Mouse (Mus musculus) layer of hippocampus, adult 8-10 months (tissue): ENCODE results near the gene Loxl4. TPM values are rescaled to one million over a fixed set of nuclear protein-coding genes. Genes with fewer than 3 reads are reported as not detected.

Source experiments
- DNase-seq, 2 experiments: peaks; one replicate each; pipeline ENCODE4 v3.0.0; 2022; ENCODE audit warnings: low spot score in 2 of 2
- total RNA-seq, 4 experiments: library from RNA; stranded (reverse); gene quantifications; 2 replicates each; pipeline ENCODE4 v1.2.4; 2022

The Loxl4 gene
- total RNA-seq, 4 experiments from 2014 or later, result 0.16 to 0.47 (median 0.30) TPM

DNA sequence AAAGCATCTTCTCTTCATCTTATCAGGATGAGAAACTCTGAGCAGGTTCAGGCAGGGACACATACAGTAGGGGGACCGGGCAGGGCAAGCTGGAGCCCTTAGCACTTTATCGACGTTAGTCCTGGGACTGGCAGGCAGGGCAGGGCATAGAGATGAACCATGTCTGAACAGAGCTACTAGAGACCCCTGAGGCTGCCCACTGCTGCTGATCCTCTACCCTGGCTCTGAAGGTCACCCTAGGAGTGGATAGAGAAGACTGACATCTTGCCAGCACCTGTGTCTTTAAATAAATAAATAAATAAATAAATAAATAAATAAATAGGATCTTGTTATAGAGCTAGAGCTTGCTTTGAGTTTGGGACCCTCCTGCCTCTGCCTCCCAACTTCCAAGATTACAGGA is 2.9 kb downstream of the Loxl4 start:
- no peak for DNase-seq

- no peak for DNase-seq
These were observed 4.5 kb downstream of the Loxl4 start for GRCm38 (mm10) chr19:42608082-42608481.

DNA sequence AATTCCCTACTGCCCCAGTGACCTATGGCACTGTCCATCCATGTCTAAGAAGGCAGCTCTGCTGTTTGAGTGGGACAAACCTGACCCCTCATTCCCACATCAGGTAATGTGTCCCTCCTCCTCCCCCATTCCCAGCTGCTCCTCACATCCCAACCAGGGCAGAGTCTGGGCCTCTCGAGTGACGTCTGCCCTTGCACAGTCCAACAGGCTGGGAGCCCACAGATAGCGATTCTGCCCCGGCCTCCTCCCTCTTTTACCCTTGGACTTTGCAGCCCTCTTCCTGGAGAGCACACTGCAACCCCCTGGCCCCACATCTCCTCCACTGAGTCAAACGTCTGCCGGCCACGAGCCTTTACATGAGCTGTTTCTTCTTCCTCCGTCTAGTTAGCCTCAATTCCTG is 10.0 kb downstream of the Loxl4 start:
- DNase-seq, result no peak

DNA sequence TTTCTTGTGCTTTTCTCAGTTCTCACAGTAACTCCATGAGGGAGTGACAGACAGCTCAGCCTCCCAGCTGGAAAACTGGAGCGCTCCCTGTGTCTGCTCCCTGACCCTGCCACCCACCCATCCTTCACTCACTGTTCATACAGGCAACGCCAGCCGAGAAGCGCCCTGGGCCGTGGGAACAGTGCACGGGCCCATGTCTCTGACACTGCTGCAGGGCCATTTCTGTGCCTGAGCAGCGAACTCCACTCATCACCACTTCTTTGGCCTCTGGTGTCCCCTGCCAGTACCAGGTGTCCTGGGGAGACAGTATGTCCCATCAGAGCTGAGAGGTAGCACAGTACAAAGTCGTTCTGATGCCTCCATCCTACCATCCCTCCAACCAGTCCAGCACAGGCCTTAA is 10.6 kb downstream of the Loxl4 start:
- DNase-seq, result no peak

GRCm38 (mm10) chr19:42601445-42601844 is 11.2 kb downstream of the Loxl4 start:
- no peak for DNase-seq

DNA sequence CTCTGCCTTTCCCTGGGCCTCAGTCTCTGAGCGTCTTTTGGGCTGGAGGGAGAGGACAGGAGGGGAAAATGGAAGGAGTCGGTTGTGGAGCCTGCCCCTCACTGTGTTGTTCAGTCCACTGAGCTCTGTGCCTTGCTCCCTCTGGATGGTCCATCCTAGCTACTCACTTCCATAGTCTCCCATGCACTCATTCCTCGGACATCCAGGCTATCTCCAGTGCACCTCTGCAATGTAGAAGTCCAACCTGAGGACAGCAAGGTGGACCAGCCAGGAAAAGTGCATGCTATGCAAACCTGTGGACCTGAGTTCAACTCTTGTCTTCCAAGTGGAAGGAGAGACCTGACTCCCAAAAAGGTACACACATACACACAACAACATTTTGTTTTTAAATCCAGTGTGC is 12.0 kb downstream of the Loxl4 start:
- no peak for DNase-seq

GRCm38 (mm10) chr19:42599891-42600290 is 12.7 kb downstream of the Loxl4 start:
- DNase-seq, result no peak

DNA sequence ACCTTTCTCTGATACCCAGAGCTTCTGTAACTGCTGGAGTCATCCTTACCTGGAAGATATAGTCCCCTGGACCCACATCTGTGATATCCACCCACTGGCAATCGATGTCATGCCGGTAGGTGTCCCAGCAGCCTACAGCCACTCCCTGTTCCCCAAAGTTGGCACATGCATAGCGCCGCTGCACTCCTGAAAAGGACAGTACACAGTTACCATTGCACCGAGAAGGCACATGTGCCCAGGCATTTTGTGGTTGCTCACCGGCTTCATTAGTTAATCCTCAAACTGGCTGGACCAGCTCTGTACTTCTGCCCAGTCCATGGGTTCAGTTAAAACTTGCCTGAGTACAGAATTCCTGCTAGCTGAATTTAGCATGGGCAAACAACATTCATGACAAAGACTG is 14.7 kb downstream of the Loxl4 start:
- no peak for DNase-seq

DNA sequence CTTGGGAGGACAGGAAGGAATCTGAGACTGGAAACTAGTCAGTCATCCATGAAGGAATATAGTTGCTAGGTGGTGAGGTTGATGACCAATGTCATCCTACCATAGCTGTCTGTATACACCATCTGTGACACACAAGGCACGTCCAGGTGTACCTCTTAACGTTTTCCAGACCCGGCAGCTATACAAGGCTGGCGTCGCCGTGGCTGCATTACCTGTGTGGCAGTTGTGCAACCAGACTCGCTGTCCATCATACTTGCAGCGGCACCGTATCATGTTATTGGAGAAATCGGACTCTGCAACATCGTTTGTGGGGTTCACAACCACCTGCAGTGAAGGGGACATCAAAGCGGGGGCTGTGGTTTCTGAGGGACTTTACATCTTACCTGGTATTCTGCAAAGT is 15.3 kb downstream of the Loxl4 start:
- no peak for DNase-seq

- no peak for DNase-seq
These were observed 17.5 kb downstream of the Loxl4 start for GRCm38 (mm10) chr19:42595066-42595465.

DNA sequence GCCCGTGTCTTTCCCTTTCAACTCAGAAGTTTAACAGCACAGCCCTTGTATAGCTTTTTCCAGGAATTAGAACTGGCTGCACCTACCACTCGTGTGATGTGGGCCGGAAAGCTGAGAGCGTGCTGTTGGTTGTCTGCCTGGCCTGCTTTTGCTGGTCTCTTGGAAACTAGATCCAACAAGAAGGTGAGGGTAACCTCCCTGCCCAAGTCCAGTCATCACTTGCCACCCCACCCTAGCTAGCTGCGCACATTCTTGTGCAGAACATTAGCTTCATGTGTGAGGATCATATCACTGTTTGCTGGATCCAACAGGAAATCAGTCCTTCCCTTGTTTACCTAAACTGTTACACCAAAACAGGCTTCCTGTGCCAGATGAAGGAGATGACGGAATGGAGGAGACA is 19.2 kb downstream of the Loxl4 start:
- no peak for DNase-seq

GRCm38 (mm10) chr19:42591534-42591933 is 21.1 kb downstream of the Loxl4 start:
- DNase-seq, result no peak

DNA sequence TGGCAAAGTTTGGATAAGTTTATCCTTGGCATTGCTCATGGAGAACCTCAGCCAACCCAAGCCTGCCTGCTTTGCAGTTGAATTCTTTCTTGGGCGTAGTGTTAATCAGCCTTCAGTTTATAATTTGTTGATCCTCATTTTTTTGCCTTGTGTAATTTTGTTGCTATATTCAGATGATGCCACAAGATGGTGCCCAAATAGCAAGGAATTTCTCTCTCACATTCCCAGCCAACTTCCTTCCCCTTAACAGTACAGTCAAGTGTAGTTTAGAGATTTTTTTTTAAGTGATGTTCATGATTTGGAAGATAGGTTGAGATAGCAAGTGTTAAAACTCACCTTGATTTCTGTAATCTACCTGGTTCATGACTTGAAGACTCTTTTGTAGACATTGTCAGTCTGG is 23.4 kb downstream of the Loxl4 start:
- no peak for DNase-seq

GRCm38 (mm10) chr19:42587704-42588103 is 24.9 kb downstream of the Loxl4 start:
- DNase-seq, result no peak

DNA sequence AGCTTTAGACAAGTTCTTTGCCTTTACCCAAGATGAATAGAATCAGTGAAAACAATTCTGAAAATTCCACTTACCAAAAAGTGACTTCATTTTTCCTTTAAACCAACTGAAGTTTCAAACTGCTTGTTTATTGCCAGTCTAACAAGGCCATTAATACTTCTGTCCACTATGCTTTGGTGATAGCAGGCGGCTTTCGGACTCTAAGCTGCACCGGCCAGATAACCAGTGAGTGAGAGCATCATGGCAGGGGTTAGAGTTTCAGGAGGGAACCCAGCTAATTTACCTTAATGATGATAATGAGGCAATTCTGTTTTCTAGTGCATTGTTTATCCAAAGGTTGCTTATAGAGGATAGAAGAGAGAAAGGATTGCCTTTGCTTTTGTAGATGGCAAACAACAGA is 28.4 kb downstream of the Loxl4 start:
- no peak for DNase-seq

DNA sequence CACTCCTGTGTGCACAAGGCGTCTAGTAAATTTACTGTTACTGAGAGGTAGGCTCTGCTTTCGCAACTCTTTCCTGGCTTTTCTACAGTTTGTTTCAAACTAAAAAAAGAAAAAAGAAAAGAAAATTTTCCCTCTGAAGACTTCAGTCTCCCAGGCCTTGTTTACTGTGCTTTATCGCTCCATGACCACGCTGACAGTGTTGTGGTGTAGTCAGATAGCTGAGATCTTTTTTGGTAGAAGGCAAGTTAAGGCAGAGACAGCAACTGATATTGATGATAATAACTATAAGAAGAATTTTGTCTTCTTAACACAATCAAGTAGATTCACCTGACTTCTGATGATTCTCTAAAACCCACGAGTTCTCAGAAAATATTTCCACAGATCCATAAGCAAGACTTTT is 28.9 kb downstream of the Loxl4 start:
- no peak for DNase-seq

DNA sequence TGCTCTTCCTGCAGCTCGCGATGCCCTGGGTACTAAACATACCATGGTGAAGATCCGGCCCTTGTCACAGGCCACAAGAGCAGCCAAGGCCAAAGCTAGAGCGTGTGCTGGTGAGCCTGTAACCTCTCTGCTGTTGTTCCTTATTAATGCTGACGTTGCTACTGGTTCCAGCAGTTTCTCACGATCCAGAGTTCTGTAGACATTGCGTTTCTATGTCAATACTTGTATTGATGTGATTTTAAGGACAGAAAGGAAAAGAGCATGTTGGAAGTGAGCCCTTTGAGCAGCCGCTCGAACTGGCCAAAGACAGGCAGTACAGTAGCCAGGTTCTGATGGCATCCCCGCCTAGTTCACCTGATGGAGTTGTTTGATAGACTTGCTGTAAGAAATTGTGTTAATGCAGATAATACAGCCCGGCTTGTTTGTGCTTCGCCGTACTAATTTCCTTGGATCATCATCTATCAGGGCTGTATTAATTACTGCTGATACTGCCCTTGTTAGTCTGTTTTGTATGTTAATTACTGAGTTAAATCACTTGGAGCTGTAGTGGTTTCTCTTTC is 29.7 kb downstream of the Loxl4 start:
- no peak for DNase-seq

- DNase-seq, result no peak
These were observed 31.9 kb downstream of the Loxl4 start for GRCm38 (mm10) chr19:42580701-42581100.

DNA sequence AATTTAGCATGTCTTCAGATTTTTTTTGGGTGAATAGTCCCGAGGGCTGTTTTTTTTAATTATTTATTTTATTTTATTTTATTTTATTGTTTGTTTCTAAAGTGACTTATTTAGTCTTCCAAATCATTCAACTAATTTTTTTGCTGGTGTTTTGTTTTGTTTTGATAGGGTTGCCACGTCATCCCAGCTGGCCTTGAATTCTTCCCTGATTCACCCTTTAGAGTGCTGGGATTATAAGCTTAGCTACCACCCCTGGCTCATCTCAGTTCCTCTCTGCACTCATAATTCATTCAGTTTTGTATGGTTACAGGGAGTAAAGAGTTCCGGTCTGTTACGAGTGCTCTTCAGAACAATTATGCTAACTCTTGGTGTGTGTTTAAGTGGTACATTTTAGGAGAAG is 34.0 kb downstream of the Loxl4 start:
- no peak for DNase-seq

DNA sequence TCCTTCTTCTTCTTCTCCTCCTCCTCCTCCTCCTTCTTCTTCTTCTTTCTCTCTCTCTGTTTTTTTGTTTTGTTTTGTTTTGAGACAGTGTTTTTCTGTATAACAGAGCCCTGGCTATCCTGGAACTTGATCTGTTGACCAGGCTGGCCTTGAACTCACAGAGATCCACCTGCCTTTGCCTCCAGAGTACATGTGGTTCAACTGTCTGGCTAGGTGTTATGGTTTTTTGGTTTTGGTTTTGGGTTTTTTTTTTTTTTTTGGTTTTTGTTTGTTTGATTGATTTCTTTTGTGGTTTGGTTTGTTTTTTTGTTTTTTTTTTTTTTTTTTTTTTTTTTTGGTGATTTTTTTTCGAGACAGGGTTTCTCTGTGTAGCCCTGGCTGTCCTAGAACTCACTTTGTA is 35.8 kb downstream of the Loxl4 start:
- no peak for DNase-seq

DNA sequence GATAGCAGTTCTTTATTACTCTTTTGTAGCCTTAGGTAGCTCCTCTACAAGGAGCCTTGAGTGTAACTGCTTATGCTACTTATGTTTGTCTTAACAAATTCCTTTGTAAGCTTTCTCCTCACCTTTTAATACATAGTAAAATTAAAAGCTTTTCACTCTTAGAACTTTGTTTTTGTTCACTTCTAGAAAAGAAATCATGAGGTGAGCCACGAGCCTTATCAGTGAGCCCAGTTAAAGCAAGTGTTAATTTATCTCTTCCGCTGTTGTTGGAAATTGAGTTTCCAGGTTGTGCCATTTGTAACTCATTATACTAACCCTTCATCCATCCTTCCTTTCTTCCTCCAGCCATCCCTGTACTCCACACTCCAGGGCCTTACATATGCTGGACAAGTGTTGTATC is 37.3 kb downstream of the Loxl4 start:
- no peak for DNase-seq

DNA sequence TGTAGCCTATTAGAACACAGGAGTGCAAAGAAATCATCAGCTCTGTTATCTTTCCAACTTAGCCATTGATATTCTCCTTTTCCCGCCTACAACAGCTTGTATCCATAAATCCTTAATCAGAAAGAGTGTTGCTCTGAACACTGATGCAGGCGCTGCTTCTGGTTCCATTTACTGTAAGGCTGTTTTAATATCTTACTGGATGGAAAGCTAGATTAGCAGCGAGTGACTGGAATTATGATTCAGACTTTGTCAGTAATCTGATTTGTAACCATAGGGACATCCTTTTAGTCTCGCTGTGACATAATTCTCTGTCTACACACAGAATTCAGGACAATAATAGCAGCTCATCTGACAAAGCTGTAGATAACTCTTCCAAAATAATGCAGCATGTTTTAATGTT is 41.3 kb downstream of the Loxl4 start:
- no peak for DNase-seq

- DNase-seq, result no peak
These were observed 43.5 kb downstream of the Loxl4 start for GRCm38 (mm10) chr19:42569076-42569475.

DNA sequence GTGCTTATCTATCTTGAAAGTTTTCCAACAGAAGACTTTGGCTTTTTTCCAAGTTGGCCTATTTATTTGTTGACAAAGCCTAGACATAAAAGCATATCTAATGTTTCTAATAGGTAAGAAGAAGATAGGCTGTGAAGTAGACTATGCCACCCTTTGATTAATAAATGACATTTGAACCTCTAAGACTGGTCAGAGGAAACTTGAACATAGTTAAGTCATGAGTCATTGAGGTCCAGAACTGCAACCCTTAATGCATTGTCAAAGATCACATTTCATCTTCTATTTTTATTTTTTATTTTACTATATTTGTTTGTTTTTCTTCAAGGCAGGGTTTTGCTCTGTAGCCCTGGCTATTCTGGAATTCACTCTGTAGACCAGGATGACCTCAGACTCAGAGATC is 45.6 kb downstream of the Loxl4 start:
- no peak for DNase-seq
